In the genomic region with DNA sequence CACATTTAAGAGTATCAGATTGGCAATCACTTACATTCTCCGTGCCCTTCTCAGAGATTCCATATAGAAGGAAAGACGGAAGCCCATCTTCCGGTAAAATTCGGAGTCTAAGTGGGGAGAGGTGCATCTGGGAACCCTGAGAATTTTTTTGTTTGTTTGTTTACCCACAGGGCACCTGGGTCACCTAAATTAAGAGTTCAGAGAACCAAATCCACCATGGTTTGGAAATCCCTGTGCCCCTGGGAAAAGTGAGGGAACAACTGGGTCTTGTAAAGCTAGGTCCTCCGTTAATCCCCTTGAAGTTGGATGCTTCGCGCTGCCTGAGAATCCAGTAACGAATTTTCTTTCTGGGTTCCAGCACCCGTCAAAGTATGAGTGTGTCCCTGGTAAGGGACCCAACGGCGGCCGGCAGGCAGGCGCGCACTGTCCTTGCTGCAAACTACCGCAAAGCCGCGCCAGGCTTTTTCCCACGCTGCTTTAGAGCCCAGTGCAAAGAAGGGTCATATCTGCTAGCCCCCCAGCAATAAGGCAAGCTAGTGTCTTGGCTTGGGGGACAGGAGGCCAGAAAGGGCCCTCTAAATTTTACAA, we compare ENCODE assay signal across 9 mouse cellular contexts. TPM values are rescaled to one million over a fixed set of nuclear protein-coding genes. Genes with fewer than 3 reads are reported as not detected.
DNase-seq lines count a peak whose midpoint lies in the region; ATAC-seq lines count a peak whose summit lies in the region.
"Had no signal": no experiment of that assay in that cellular context is flagged by ENCODE, and none has a peak within 500 bp of the region (broad histone marks: within the 10 kb centered on the region; RNA-seq: fewer than 3 reads in every experiment).

No protein-coding gene starts in this region.

- ATAC-seq in forebrain, embryonic 12.5 days (ENCODE audit: low FRiP score): no peak
- ATAC-seq in forebrain, embryonic 15.5 days (replicated peaks): no peak
- no peak for ATAC-seq in liver, embryonic 13.5 days (ENCODE audit: low read depth)

- no peak overlapping the region for H3K4me3 ChIP-seq in forebrain, embryonic 12.5 days (replicated peaks)
- no peak overlapping the region for H3K4me3 ChIP-seq in forebrain, embryonic 15.5 days
- peak overlapping the region; percentile 59 for H3K4me3 ChIP-seq in liver, embryonic 13.5 days (replicated peaks)
- H3K4me3 ChIP-seq: myocyte had no signal

- H3K9me3 ChIP-seq in forebrain, embryonic 12.5 days: no peaks in the 10 kb centered on the region
- no peaks in the 10 kb centered on the region for H3K9me3 ChIP-seq in forebrain, embryonic 15.5 days
- H3K9me3 ChIP-seq in liver, embryonic 13.5 days (replicated peaks): no peaks in the 10 kb centered on the region

- H3K27me3 ChIP-seq in forebrain, embryonic 12.5 days: peaks cover 87% of the 10 kb centered on the region
- peaks cover 86% of the 10 kb centered on the region for H3K27me3 ChIP-seq in forebrain, embryonic 15.5 days
- H3K27me3 ChIP-seq in liver, embryonic 13.5 days: peaks cover 77% of the 10 kb centered on the region

- H3K36me3 ChIP-seq in forebrain, embryonic 12.5 days (replicated peaks): no peaks in the 10 kb centered on the region
- no peaks in the 10 kb centered on the region for H3K36me3 ChIP-seq in forebrain, embryonic 15.5 days
- H3K36me3 ChIP-seq in liver, embryonic 13.5 days: no peaks in the 10 kb centered on the region

- no peak overlapping the region for H3K27ac ChIP-seq in forebrain, embryonic 12.5 days
- no peak overlapping the region for H3K27ac ChIP-seq in forebrain, embryonic 15.5 days (replicated peaks)
- peak overlapping the region; percentile 72 for H3K27ac ChIP-seq in liver, embryonic 13.5 days

- H3K4me1 ChIP-seq in forebrain, embryonic 12.5 days: peaks cover 38% of the 10 kb centered on the region
- H3K4me1 ChIP-seq in forebrain, embryonic 15.5 days: peaks cover 26% of the 10 kb centered on the region
- peaks cover 5% of the 10 kb centered on the region; the same call in 1 of the 2 replicates for H3K4me1 ChIP-seq in liver, embryonic 13.5 days (replicated peaks)

- no peak overlapping the region for H3K9ac ChIP-seq in forebrain, embryonic 12.5 days
- H3K9ac ChIP-seq in forebrain, embryonic 15.5 days (replicated peaks): no peak overlapping the region
- peak overlapping the region; percentile 69 for H3K9ac ChIP-seq in liver, embryonic 13.5 days

- under 1% methylated on average over 18 of the region's 18 CpGs for WGBS in forebrain, embryonic 12.5 days
- WGBS in forebrain, embryonic 15.5 days: under 1% methylated on average over 18 of the region's 18 CpGs
- 4% methylated on average over 18 of the region's 18 CpGs for WGBS in liver, embryonic 13.5 days (ENCODE audit: insufficient replicate concordance)

- peak overlapping the region; percentile 72; the same call in 1 of the 2 replicates for H3K4me2 ChIP-seq in forebrain, embryonic 12.5 days
- H3K4me2 ChIP-seq in forebrain, embryonic 15.5 days (replicated peaks): no peak overlapping the region
- peak overlapping the region; percentile 55 for H3K4me2 ChIP-seq in liver, embryonic 13.5 days

- DNase-seq in retina, postnatal 1 day: peak; percentile 43
- no peak for DNase-seq in retina, embryonic 14.5 days (ENCODE audit: low spot score)
- no peak for DNase-seq in liver, embryonic 13.5 days
- DNase-seq in cerebellum, postnatal 36 days: no peak
- DNase-seq in gastrocnemius, adult 8-10 months (ENCODE audit: low spot score in 2 of 2): no peak
- DNase-seq in left cerebral cortex, adult 8-10 months (ENCODE audit: low spot score in 2 of 2): no peak

RNA-seq across cellular contexts. Expression of gene Nr5a2, which starts 13.3 kb away (rescaled TPM):
- polyA plus RNA-seq in forebrain, embryonic 12.5 days (2016; fragmentation: Nextera tagmentation; extraction: Ambion mirVana): 0.64 and 0.77 TPM in 2 replicates
- 0.17 and 0.42 TPM in 2 replicates for polyA plus RNA-seq in forebrain, embryonic 15.5 days (2015; fragmentation: Nextera tagmentation; extraction: Ambion mirVana)
- 1.4 and 2.6 TPM in 2 replicates for polyA plus RNA-seq in liver, embryonic 13.5 days (2015; fragmentation: Nextera tagmentation; extraction: Ambion mirVana)
- under 1 TPM; 0.09 to 0.43 (median 0.16) TPM for total RNA-seq in gastrocnemius, adult 8-10 months (2022)
- total RNA-seq in left cerebral cortex, adult 8-10 months (2022): under 1 TPM in 2 of 4 experiments, not detected in 2; 0.09 to 0.11 TPM
- polyA plus RNA-seq: myocyte had no signal
